Mouse (Mus musculus): ENCODE data around the gene Reps1. TPM values are rescaled to one million over a fixed set of nuclear protein-coding genes. Genes with fewer than 3 reads are reported as not detected.
"Not testable (repeated sequence)": the region's sequence is repeated elsewhere in the genome, so short reads cannot be mapped to it uniquely, and the experiment has no call there.

The Reps1 gene
- total RNA-seq, 4 experiments from 2014 or later, result 30.7 to 46.2 (median 39.6) TPM

GRCm38 (mm10) chr10:18064606-18065228 lies 9.1 kb downstream of the Reps1 start:
- DNase-seq, result no peak

GRCm38 (mm10) chr10:18066031-18066439 lies 10.4 kb downstream of the Reps1 start:
- no peak for DNase-seq

- DNase-seq, result no peak
Measured at GRCm38 (mm10) chr10:18067761-18068446, 12.2 kb downstream of the Reps1 start.

GRCm38 (mm10) chr10:18068880-18069279 lies 13.2 kb downstream of the Reps1 start:
- DNase-seq, result no peak

- DNase-seq, result no peak
Measured at GRCm38 (mm10) chr10:18069576-18069975, 13.9 kb downstream of the Reps1 start.

GRCm38 (mm10) chr10:18070144-18070543 lies 14.5 kb downstream of the Reps1 start:
- DNase-seq, result no peak

GRCm38 (mm10) chr10:18070616-18071015 lies 15.0 kb downstream of the Reps1 start:
- DNase-seq, result no peak

- DNase-seq, result no peak
Measured at GRCm38 (mm10) chr10:18072871-18073270, 17.2 kb downstream of the Reps1 start.

GRCm38 (mm10) chr10:18074383-18075075 lies 18.9 kb downstream of the Reps1 start:
- no peak for DNase-seq

- no peak for DNase-seq
Measured at GRCm38 (mm10) chr10:18075845-18076244, 20.2 kb downstream of the Reps1 start.

- DNase-seq, result no peak
Measured at GRCm38 (mm10) chr10:18081536-18081935, 25.9 kb downstream of the Reps1 start.

- no peak for DNase-seq
Measured at GRCm38 (mm10) chr10:18082772-18083171, 27.1 kb downstream of the Reps1 start.

- no peak for DNase-seq
Measured at GRCm38 (mm10) chr10:18090691-18091090, 35.0 kb downstream of the Reps1 start.

- no peak for DNase-seq
Measured at GRCm38 (mm10) chr10:18102166-18102565, 46.5 kb downstream of the Reps1 start.

- no peak for DNase-seq
Measured at GRCm38 (mm10) chr10:18107471-18107870, 51.8 kb downstream of the Reps1 start.

- no peak for DNase-seq
Measured at GRCm38 (mm10) chr10:18110940-18111339, 55.3 kb downstream of the Reps1 start.

GRCm38 (mm10) chr10:18113473-18114093 lies 57.9 kb downstream of the Reps1 start:
- no peak for DNase-seq

- DNase-seq, result no peak
Measured at GRCm38 (mm10) chr10:18118336-18118735, 62.7 kb downstream of the Reps1 start.

GRCm38 (mm10) chr10:18130276-18130675 lies 74.6 kb downstream of the Reps1 start:
- DNase-seq, result no peak

- no peak for DNase-seq
Measured at GRCm38 (mm10) chr10:18131666-18132650, 76.3 kb downstream of the Reps1 start.

GRCm38 (mm10) chr10:18138853-18139503 lies 83.3 kb downstream of the Reps1 start:
- not testable (repeated sequence) for DNase-seq
